Mouse (Mus musculus): Measurements from ENCODE around the gene Fubp3.

- TF ChIP-seq POLR2A (IDR thresholded peaks at IDR 0.05; ENCODE audit: insufficient read length, low read depth) (no peak), MAX (IDR thresholded peaks at IDR 0.05; ENCODE audit: low read depth) (no peak), MYOD1 (IDR thresholded peaks at IDR 0.05; ENCODE audit: control insufficient read depth in 1 of 3, insufficient read length in 2 of 3, low read depth in 2 of 3) (peak in 1 of 3 experiments; percentile 18), TCF3 (IDR thresholded peaks at IDR 0.05; ENCODE audit: insufficient read length, low read depth) (no peak), TCF12 (IDR thresholded peaks at IDR 0.05; ENCODE audit: insufficient read depth, poor library complexity, severe bottlenecking) (no peak), SRF (IDR thresholded peaks at IDR 0.05; ENCODE audit: control insufficient read depth, insufficient read length, low read depth) (no peak), USF1 (IDR thresholded peaks at IDR 0.05; ENCODE audit: low read depth) (peak; percentile 27), POLR2AphosphoS2 (IDR thresholded peaks at IDR 0.05; ENCODE audit: insufficient read length, low read depth) (no peak), E2F4 (IDR thresholded peaks at IDR 0.05; ENCODE audit: insufficient read depth) (no peak), MYOG (IDR thresholded peaks at IDR 0.05; ENCODE audit: control insufficient read depth in 1 of 3, insufficient read depth in 1 of 3, insufficient read length in 2 of 3, low read depth in 2 of 3) (no peak), CEBPB (IDR thresholded peaks at IDR 0.05; ENCODE audit: insufficient read depth, poor library complexity, severe bottlenecking) (no peak), REST (IDR thresholded peaks at IDR 0.05; ENCODE audit: insufficient read depth, insufficient read length) (no peak)
These were observed 30.9 kb upstream of the Fubp3 start for GRCm38 (mm10) chr2:31541581-31541980.
